Mouse (Mus musculus): ENCODE data around the gene Samd10. TPM values are rescaled to one million over a fixed set of nuclear protein-coding genes. Genes with fewer than 3 reads are reported as not detected.
A peak's percentile ranks its signal among the peaks of the same experiment; 100 is the strongest.

The Samd10 gene
- polyA plus RNA-seq, 1 experiment from 2014 or later, result 90.1 TPM

DNA sequence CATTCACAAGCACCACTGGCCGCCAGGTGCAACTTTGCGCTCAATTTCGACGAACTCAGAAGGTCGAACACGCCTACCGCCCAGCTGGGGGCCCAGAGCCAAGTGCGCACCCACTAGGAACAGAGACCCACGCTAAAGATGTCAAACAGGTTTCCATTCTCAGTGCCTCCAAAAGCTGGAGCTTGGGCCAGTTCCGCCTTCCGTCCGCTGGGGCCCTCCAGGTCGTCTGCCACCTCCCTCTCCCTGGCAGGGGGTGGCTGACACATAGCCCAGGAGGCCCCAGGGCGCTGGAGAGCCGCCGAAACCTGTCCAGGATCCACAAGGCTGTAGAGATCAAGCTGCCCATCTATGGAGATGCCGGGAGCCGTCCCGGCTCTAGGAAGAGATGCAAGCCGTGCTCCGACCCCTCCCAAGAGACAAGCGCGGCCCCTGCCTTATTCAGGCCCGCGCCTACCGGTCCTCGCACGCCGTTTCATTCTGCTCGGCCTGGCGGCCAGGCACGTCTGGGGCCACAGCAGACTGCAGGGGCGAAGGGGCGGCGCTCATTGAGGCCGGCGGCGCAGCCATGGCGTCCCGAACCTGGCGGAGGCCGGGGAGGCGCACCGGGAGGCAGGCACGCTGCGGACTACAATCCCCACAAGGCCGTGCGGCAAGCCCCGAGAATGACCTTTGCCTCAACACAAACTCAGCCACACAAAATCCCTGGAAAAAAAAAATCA lies 17.5 kb downstream of the Samd10 start:
- Histone ChIP-seq H3K9me3 (ENCODE audit: control insufficient read depth, low read length) (no peaks in the 10 kb centered on the region), H3K27me3 (ENCODE audit: control insufficient read depth, insufficient read depth, low read length) (no peaks in the 10 kb centered on the region), H3K4me1 (ENCODE audit: control insufficient read depth, insufficient read depth, low read length) (0 out of 2 replicates have a peak, but pooled peaks cover 12% of the 10 kb centered on the region), H3K36me3 (ENCODE audit: control insufficient read depth, insufficient read depth, low read length) (peaks cover 10% of the 10 kb centered on the region), H3K9ac (ENCODE audit: low read length) (peak overlapping the region; percentile 73), H3K27ac (ENCODE audit: low read depth, low read length) (peak overlapping the region; percentile 75), H3K4me3 (ENCODE audit: low read depth, low read length) (peak overlapping the region; percentile 72), H3K4me2 (ENCODE audit: low read depth) (peak overlapping the region; percentile 97)
- DNase-seq (ENCODE audit: low spot score) (peak; percentile 84), ATAC-seq (ENCODE audit: insufficient read depth, low FRiP score, low TSS enrichment) (peak; percentile 82)
- under 1% methylated on average over 49 of the region's 49 CpGs for WGBS

GRCm38 (mm10) chr2:181581016-181581401 lies 18.0 kb downstream of the Samd10 start:
- Histone ChIP-seq H3K4me3 (ENCODE audit: low read depth, low read length) (peak overlapping the region; percentile 72), H3K27me3 (ENCODE audit: control insufficient read depth, insufficient read depth, low read length) (no peaks in the 10 kb centered on the region), H3K4me1 (ENCODE audit: control insufficient read depth, insufficient read depth, low read length) (0 out of 2 replicates have a peak, but pooled peaks cover 12% of the 10 kb centered on the region), H3K36me3 (ENCODE audit: control insufficient read depth, insufficient read depth, low read length) (peaks cover 7% of the 10 kb centered on the region), H3K9me3 (ENCODE audit: control insufficient read depth, low read length) (no peaks in the 10 kb centered on the region), H3K9ac (ENCODE audit: low read length) (peak overlapping the region; percentile 73), H3K4me2 (ENCODE audit: low read depth) (peak overlapping the region; percentile 97), H3K27ac (ENCODE audit: low read depth, low read length) (peak overlapping the region; percentile 75)
- ATAC-seq (ENCODE audit: insufficient read depth, low FRiP score, low TSS enrichment) (peak; percentile 76), DNase-seq (ENCODE audit: low spot score) (peak; percentile 87)
- WGBS, result under 1% methylated on average over 11 of the region's 11 CpGs

- Histone ChIP-seq H3K36me3 (ENCODE audit: control insufficient read depth, insufficient read depth, low read length) (peaks cover 3% of the 10 kb centered on the region), H3K4me1 (ENCODE audit: control insufficient read depth, insufficient read depth, low read length) (0 out of 2 replicates have a peak, but pooled peaks cover 12% of the 10 kb centered on the region), H3K27me3 (ENCODE audit: control insufficient read depth, insufficient read depth, low read length) (no peaks in the 10 kb centered on the region), H3K9me3 (ENCODE audit: control insufficient read depth, low read length) (no peaks in the 10 kb centered on the region), H3K4me2 (ENCODE audit: low read depth) (peak overlapping the region; percentile 97), H3K9ac (ENCODE audit: low read length) (peak overlapping the region; percentile 52; the same call in 1 of the 2 replicates), H3K27ac (ENCODE audit: low read depth, low read length) (no peak overlapping the region), H3K4me3 (ENCODE audit: low read depth, low read length) (peak overlapping the region; percentile 72)
- ATAC-seq (ENCODE audit: insufficient read depth, low FRiP score, low TSS enrichment) (no peak), DNase-seq (ENCODE audit: low spot score) (no peak)
- WGBS, result 86% methylated on average over 5 of the region's 5 CpGs
Measured at GRCm38 (mm10) chr2:181580131-181580772, 18.8 kb downstream of the Samd10 start.

- H3K27ac ChIP-seq (ENCODE audit: low read depth, low read length), result no peak overlapping the region
- H3K9ac ChIP-seq (ENCODE audit: low read length), result no peak overlapping the region
- H3K4me2 ChIP-seq (ENCODE audit: low read depth), result no peak overlapping the region
- WGBS, result 89% methylated on average over 1 of the region's 1 CpGs
- no peak overlapping the region for H3K4me3 ChIP-seq (ENCODE audit: low read depth, low read length)
- peaks cover 2% of the 10 kb centered on the region for H3K36me3 ChIP-seq (ENCODE audit: control insufficient read depth, insufficient read depth, low read length)
- H3K27me3 ChIP-seq (ENCODE audit: control insufficient read depth, insufficient read depth, low read length), result no peaks in the 10 kb centered on the region
- H3K4me1 ChIP-seq (ENCODE audit: control insufficient read depth, insufficient read depth, low read length), result 0 out of 2 replicates have a peak, but pooled peaks cover 12% of the 10 kb centered on the region
- DNase-seq (ENCODE audit: low spot score), result no peak
- ATAC-seq (ENCODE audit: insufficient read depth, low FRiP score, low TSS enrichment), result no peak
- no peaks in the 10 kb centered on the region for H3K9me3 ChIP-seq (ENCODE audit: control insufficient read depth, low read length)
Measured at GRCm38 (mm10) chr2:181579681-181580080, 19.3 kb downstream of the Samd10 start.

GRCm38 (mm10) chr2:181578790-181579618 lies 20.0 kb downstream of the Samd10 start:
- no peaks in the 10 kb centered on the region for H3K9me3 ChIP-seq (ENCODE audit: control insufficient read depth, low read length)
- 85% methylated on average over 5 of the region's 5 CpGs for WGBS
- no peak for ATAC-seq (ENCODE audit: insufficient read depth, low FRiP score, low TSS enrichment)
- 0 out of 2 replicates have a peak, but pooled peaks cover 12% of the 10 kb centered on the region for H3K4me1 ChIP-seq (ENCODE audit: control insufficient read depth, insufficient read depth, low read length)
- H3K27ac ChIP-seq (ENCODE audit: low read depth, low read length), result no peak overlapping the region
- H3K4me2 ChIP-seq (ENCODE audit: low read depth), result no peak overlapping the region
- no peak for DNase-seq (ENCODE audit: low spot score)
- H3K4me3 ChIP-seq (ENCODE audit: low read depth, low read length), result no peak overlapping the region
- no peaks in the 10 kb centered on the region for H3K27me3 ChIP-seq (ENCODE audit: control insufficient read depth, insufficient read depth, low read length)
- H3K36me3 ChIP-seq (ENCODE audit: control insufficient read depth, insufficient read depth, low read length), result no peaks in the 10 kb centered on the region; the same call in 1 of the 2 replicates
- H3K9ac ChIP-seq (ENCODE audit: low read length), result no peak overlapping the region

GRCm38 (mm10) chr2:181577981-181578581 lies 20.9 kb downstream of the Samd10 start:
- H3K4me3 ChIP-seq (ENCODE audit: low read depth, low read length), result no peak overlapping the region
- DNase-seq (ENCODE audit: low spot score) (no peak), ATAC-seq (ENCODE audit: insufficient read depth, low FRiP score, low TSS enrichment) (no peak)
- no peak overlapping the region for H3K27ac ChIP-seq (ENCODE audit: low read depth, low read length)
- H3K9ac ChIP-seq (ENCODE audit: low read length), result no peak overlapping the region
- H3K4me1 ChIP-seq (ENCODE audit: control insufficient read depth, insufficient read depth, low read length), result 0 out of 2 replicates have a peak, but pooled peaks cover 12% of the 10 kb centered on the region
- no peak overlapping the region for H3K4me2 ChIP-seq (ENCODE audit: low read depth)
- H3K36me3 ChIP-seq (ENCODE audit: control insufficient read depth, insufficient read depth, low read length), result no peaks in the 10 kb centered on the region; the same call in 1 of the 2 replicates
- 84% methylated on average over 7 of the region's 7 CpGs for WGBS
- H3K27me3 ChIP-seq (ENCODE audit: control insufficient read depth, insufficient read depth, low read length), result no peaks in the 10 kb centered on the region
- no peaks in the 10 kb centered on the region for H3K9me3 ChIP-seq (ENCODE audit: control insufficient read depth, low read length)

GRCm38 (mm10) chr2:181577126-181577525 lies 21.9 kb downstream of the Samd10 start:
- ATAC-seq (ENCODE audit: insufficient read depth, low FRiP score, low TSS enrichment), result no peak
- H3K9ac ChIP-seq (ENCODE audit: low read length), result no peak overlapping the region
- DNase-seq (ENCODE audit: low spot score), result no peak

GRCm38 (mm10) chr2:181576613-181577012 lies 22.4 kb downstream of the Samd10 start:
- H3K9me3 ChIP-seq (ENCODE audit: control insufficient read depth, low read length), result no peaks in the 10 kb centered on the region
- no peak overlapping the region for H3K27ac ChIP-seq (ENCODE audit: low read depth, low read length)
- no peak overlapping the region for H3K9ac ChIP-seq (ENCODE audit: low read length)
- H3K4me1 ChIP-seq (ENCODE audit: control insufficient read depth, insufficient read depth, low read length), result 0 out of 2 replicates have a peak, but pooled peaks cover 8% of the 10 kb centered on the region
- no peak overlapping the region for H3K4me2 ChIP-seq (ENCODE audit: low read depth)
- WGBS, result 91% methylated on average over 2 of the region's 2 CpGs
- H3K36me3 ChIP-seq (ENCODE audit: control insufficient read depth, insufficient read depth, low read length), result no peaks in the 10 kb centered on the region; the same call in 1 of the 2 replicates
- ATAC-seq (ENCODE audit: insufficient read depth, low FRiP score, low TSS enrichment), result no peak
- H3K27me3 ChIP-seq (ENCODE audit: control insufficient read depth, insufficient read depth, low read length), result no peaks in the 10 kb centered on the region
- no peak for DNase-seq (ENCODE audit: low spot score)
- H3K4me3 ChIP-seq (ENCODE audit: low read depth, low read length), result no peak overlapping the region

More at GRCm38 (mm10) chr2:181577126-181577525, 21.9 kb downstream of the Samd10 start:
- 60% methylated on average over 2 of the region's 2 CpGs for WGBS
- H3K4me1 ChIP-seq (ENCODE audit: control insufficient read depth, insufficient read depth, low read length), result 0 out of 2 replicates have a peak, but pooled peaks cover 9% of the 10 kb centered on the region
- H3K4me2 ChIP-seq (ENCODE audit: low read depth), result no peak overlapping the region
- H3K27me3 ChIP-seq (ENCODE audit: control insufficient read depth, insufficient read depth, low read length), result no peaks in the 10 kb centered on the region
- H3K36me3 ChIP-seq (ENCODE audit: control insufficient read depth, insufficient read depth, low read length), result no peaks in the 10 kb centered on the region; the same call in 1 of the 2 replicates
- H3K27ac ChIP-seq (ENCODE audit: low read depth, low read length), result no peak overlapping the region
- H3K4me3 ChIP-seq (ENCODE audit: low read depth, low read length), result no peak overlapping the region
- H3K9me3 ChIP-seq (ENCODE audit: control insufficient read depth, low read length), result no peaks in the 10 kb centered on the region
